Mouse (Mus musculus): ENCODE results near the gene Cd93. TPM values are rescaled to one million over a fixed set of nuclear protein-coding genes. Genes with fewer than 3 reads are reported as not detected.

Cd93 gene
- total and polyA plus RNA-seq, 3 experiments = not detected

GRCm38 (mm10) chr2:148398901-148399685 lies 44.3 kb downstream of the Cd93 start:
- DNase-seq (ENCODE audit: low read depth, low spot score) = no peak
- no peak overlapping the region for H3K4me3 ChIP-seq (ENCODE audit: control insufficient read depth in 1 of 2, insufficient read depth in 1 of 2, low read depth in 2 of 2, low read length in 2 of 2)
- H3K36me3 ChIP-seq (ENCODE audit: control insufficient read depth in 1 of 2, insufficient read depth in 2 of 2, low read length in 2 of 2) = no peaks in the 10 kb centered on the region
- H3K9me3 ChIP-seq (replicated peaks; ENCODE audit: insufficient read depth, low read length) = no peaks in the 10 kb centered on the region
- H3K9ac ChIP-seq (ENCODE audit: control insufficient read depth, low read depth, low read length, poor library complexity, severe bottlenecking) = no peak overlapping the region
- H3K4me1 ChIP-seq (ENCODE audit: control insufficient read depth in 1 of 2, insufficient read depth in 2 of 2, low read length in 2 of 2) = no peaks in the 10 kb centered on the region
- TF ChIP-seq SIN3A (IDR thresholded peaks at IDR 0.05; ENCODE audit: low read length) = no peak
- TF ChIP-seq UBTF (IDR thresholded peaks at IDR 0.05; ENCODE audit: borderline replicate concordance, insufficient read depth, low read depth, low read length) = no peak
- no peak for TF ChIP-seq E2F4 (IDR thresholded peaks at IDR 0.05; ENCODE audit: borderline replicate concordance, low read depth, low read length)
- no peak for TF ChIP-seq CTCF (IDR thresholded peaks at IDR 0.05 in 2 of 3, conservative IDR thresholded peaks at IDR 0.05 in 1 of 3; ENCODE audit: control insufficient read depth in 1 of 3, insufficient read depth in 1 of 3, low read depth in 2 of 3, low read length in 3 of 3, poor library complexity in 1 of 3, severe bottlenecking in 1 of 3)
- H3K79me2 ChIP-seq (ENCODE audit: control insufficient read depth, insufficient read depth, low read length, poor library complexity) = no peaks in the 10 kb centered on the region
- H3K27me3 ChIP-seq (ENCODE audit: control insufficient read depth in 1 of 2, insufficient read depth in 2 of 2, low read length in 2 of 2) = no peaks in the 10 kb centered on the region
- H3K27ac ChIP-seq (ENCODE audit: control insufficient read depth, low read depth, low read length) = no peak overlapping the region

GRCm38 (mm10) chr2:148397784-148398100 lies 45.6 kb downstream of the Cd93 start:
- Histone ChIP-seq H3K79me2 (ENCODE audit: control insufficient read depth, insufficient read depth, low read length, poor library complexity) (no peaks in the 10 kb centered on the region), H3K27me3 (ENCODE audit: control insufficient read depth in 1 of 2, insufficient read depth in 2 of 2, low read length in 2 of 2) (no peaks in the 10 kb centered on the region), H3K9ac (ENCODE audit: control insufficient read depth, low read depth, low read length, poor library complexity, severe bottlenecking) (no peak overlapping the region), H3K36me3 (ENCODE audit: control insufficient read depth in 1 of 2, insufficient read depth in 2 of 2, low read length in 2 of 2) (no peaks in the 10 kb centered on the region), H3K4me1 (ENCODE audit: control insufficient read depth in 1 of 2, insufficient read depth in 2 of 2, low read length in 2 of 2) (no peaks in the 10 kb centered on the region), H3K9me3 (replicated peaks; ENCODE audit: insufficient read depth, low read length) (no peaks in the 10 kb centered on the region), H3K27ac (ENCODE audit: control insufficient read depth, low read depth, low read length) (no peak overlapping the region), H3K4me3 (ENCODE audit: control insufficient read depth in 1 of 2, insufficient read depth in 1 of 2, low read depth in 2 of 2, low read length in 2 of 2) (no peak overlapping the region)
- TF ChIP-seq ZNF384 (IDR thresholded peaks at IDR 0.05; ENCODE audit: low read depth, low read length) (no peak), POLR2AphosphoS5 (IDR thresholded peaks at IDR 0.05; ENCODE audit: borderline replicate concordance, low read depth, low read length) (no peak), BHLHE40 (IDR thresholded peaks at IDR 0.05; ENCODE audit: borderline replicate concordance, low read depth, low read length) (no peak), SIN3A (IDR thresholded peaks at IDR 0.05; ENCODE audit: low read length) (no peak), CHD2 (IDR thresholded peaks at IDR 0.05; ENCODE audit: low read length) (no peak)
- DNase-seq (ENCODE audit: low read depth, low spot score) = no peak

GRCm38 (mm10) chr2:148397015-148397783 lies 46.2 kb downstream of the Cd93 start:
- Histone ChIP-seq H3K4me1 (ENCODE audit: control insufficient read depth in 1 of 2, insufficient read depth in 2 of 2, low read length in 2 of 2) (no peaks in the 10 kb centered on the region), H3K9me3 (replicated peaks; ENCODE audit: insufficient read depth, low read length) (no peaks in the 10 kb centered on the region), H3K36me3 (ENCODE audit: control insufficient read depth in 1 of 2, insufficient read depth in 2 of 2, low read length in 2 of 2) (no peaks in the 10 kb centered on the region), H3K79me2 (ENCODE audit: control insufficient read depth, insufficient read depth, low read length, poor library complexity) (no peaks in the 10 kb centered on the region), H3K4me3 (ENCODE audit: control insufficient read depth in 1 of 2, insufficient read depth in 1 of 2, low read depth in 2 of 2, low read length in 2 of 2) (no peak overlapping the region), H3K9ac (ENCODE audit: control insufficient read depth, low read depth, low read length, poor library complexity, severe bottlenecking) (no peak overlapping the region), H3K27ac (ENCODE audit: control insufficient read depth, low read depth, low read length) (no peak overlapping the region), H3K27me3 (ENCODE audit: control insufficient read depth in 1 of 2, insufficient read depth in 2 of 2, low read length in 2 of 2) (no peaks in the 10 kb centered on the region)
- no peak for DNase-seq (ENCODE audit: low read depth, low spot score)
- no peak for TF ChIP-seq NRF1 (IDR thresholded peaks at IDR 0.05; ENCODE audit: insufficient read depth, low read depth, low read length, poor library complexity, severe bottlenecking)
- TF ChIP-seq MEF2A (IDR thresholded peaks at IDR 0.05; ENCODE audit: extremely low read depth, insufficient replicate concordance, low read depth, low read length, poor library complexity, severe bottlenecking) = no peak
- no peak for TF ChIP-seq POLR2AphosphoS2 (IDR thresholded peaks at IDR 0.05; ENCODE audit: low read length)
- TF ChIP-seq ETS1 (IDR thresholded peaks at IDR 0.05; ENCODE audit: low read depth, low read length) = no peak
- no peak for TF ChIP-seq RCOR1 (IDR thresholded peaks at IDR 0.05; ENCODE audit: low read depth, low read length)
- TF ChIP-seq JUND (IDR thresholded peaks at IDR 0.05; ENCODE audit: low read depth, low read length) = no peak
- TF ChIP-seq MAX (IDR thresholded peaks at IDR 0.05; ENCODE audit: low read length) = no peak
- TF ChIP-seq POLR2A (IDR thresholded peaks at IDR 0.05; ENCODE audit: control insufficient read depth in 1 of 2, insufficient read depth in 1 of 2, low read depth in 1 of 2, low read length in 2 of 2, poor library complexity in 1 of 2) = no peak
- TF ChIP-seq UBTF (IDR thresholded peaks at IDR 0.05; ENCODE audit: borderline replicate concordance, insufficient read depth, low read depth, low read length) = no peak
- TF ChIP-seq CHD1 (IDR thresholded peaks at IDR 0.05; ENCODE audit: low read depth, low read length) = no peak
- TF ChIP-seq ZC3H11A (IDR thresholded peaks at IDR 0.05; ENCODE audit: low read depth, low read length) = no peak
- TF ChIP-seq ZKSCAN1 (IDR thresholded peaks at IDR 0.05; ENCODE audit: low read depth, low read length) = no peak
- no peak for TF ChIP-seq CHD2 (IDR thresholded peaks at IDR 0.05; ENCODE audit: low read length)
- no peak for TF ChIP-seq POLR2AphosphoS5 (IDR thresholded peaks at IDR 0.05; ENCODE audit: borderline replicate concordance, low read depth, low read length)
